Mouse (Mus musculus): ENCODE results near the gene Hist1h3c.

DNA sequence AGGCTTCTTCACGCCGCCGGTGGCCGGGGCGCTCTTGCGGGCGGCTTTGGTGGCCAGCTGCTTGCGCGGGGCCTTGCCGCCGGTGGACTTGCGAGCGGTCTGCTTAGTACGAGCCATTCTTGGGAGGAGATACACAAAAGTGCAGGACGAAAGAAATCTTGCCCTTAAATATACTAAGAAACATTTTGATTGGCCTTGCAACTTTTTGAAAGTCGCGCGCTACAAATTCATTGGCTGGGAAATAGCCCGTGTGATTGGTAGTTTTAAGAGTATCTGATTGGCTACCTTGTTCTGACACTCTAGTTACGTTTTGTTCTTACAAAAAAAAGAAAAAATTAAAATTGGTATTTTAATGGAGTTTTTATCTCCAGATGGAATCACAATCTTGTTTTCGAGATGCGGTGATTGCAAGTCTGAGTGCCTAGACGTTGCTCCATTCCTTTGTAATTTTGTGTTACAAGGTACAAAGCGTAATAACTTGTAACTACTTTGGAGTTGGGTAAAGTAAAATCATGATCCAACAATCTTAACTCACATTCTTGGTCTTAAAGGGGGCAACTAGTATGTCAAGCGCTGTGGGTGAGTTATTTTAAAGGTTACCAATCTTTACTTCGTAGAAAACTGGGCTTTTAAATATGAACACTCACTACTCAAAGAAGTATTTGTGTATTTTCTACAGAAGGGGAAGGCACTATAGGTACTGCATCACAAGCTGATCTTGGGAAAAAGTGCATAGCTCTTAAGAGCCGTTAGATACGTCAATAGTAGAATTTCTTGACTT, at the start of gene Hist1h3c:
- TF ChIP-seq POLR2A (IDR thresholded peaks at IDR 0.05; ENCODE audit: low read depth, low read length), result no peak
- TF ChIP-seq CTCF (IDR thresholded peaks at IDR 0.05; ENCODE audit: extremely low read depth, insufficient read depth, insufficient read length, insufficient replicate concordance), result no peak

Data from spleen, adult 2 months (tissue).